Mouse (Mus musculus) retina, embryonic 14.5 days (tissue): ENCODE results near the gene Syt1.

Experiments used
- DNase-seq: peaks from one replicate; pipeline ENCODE4 v3.0.0-alpha.2; 2015; ENCODE audit warnings: low spot score

Syt1 gene

DNA sequence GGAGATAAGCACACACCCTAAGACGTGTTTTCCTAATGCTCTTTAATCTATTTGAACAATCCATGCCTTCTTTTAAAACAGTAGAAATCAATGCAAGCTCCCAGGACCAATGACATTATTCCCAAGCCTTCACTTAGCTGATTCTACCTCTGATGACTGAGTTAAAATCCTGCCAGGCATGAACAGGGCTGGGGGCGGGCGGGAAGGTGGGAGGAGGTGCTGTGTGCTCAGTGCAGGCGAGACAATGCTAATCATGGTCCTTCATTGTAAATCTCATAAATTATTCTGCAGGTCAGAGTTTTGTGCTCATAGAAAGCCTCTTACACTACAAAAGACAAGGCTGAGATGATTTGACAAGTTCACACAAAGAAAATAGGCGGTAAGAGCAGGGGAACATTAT, 366.9 kb downstream of the Syt1 start:
- DNase-seq = no peak

DNA sequence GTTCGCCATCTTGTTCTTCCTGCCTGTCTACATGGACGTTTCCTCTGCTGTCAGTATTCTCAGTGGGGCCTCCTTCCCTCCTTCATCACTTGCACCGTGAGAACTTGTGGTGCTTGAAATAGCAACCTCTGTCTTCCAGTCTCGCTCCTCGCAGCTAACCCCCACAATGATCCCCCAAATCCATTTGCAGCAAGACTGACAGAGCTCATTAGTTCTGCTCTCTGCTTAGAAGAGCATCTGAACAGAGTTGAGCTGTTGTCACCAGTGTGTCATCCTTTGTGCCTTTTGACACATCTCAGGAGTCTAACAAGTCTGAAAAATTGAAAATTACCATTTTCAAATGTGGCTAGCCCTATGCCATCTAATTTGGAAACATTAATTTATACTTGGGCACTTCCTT, 372.7 kb downstream of the Syt1 start:
- peak; percentile 22 for DNase-seq

- DNase-seq = no peak
Observed at GRCm38 (mm10) chr10:108636086-108636485, 374.7 kb downstream of the Syt1 start.

GRCm38 (mm10) chr10:108635616-108636015, 375.2 kb downstream of the Syt1 start:
- DNase-seq = no peak

DNA sequence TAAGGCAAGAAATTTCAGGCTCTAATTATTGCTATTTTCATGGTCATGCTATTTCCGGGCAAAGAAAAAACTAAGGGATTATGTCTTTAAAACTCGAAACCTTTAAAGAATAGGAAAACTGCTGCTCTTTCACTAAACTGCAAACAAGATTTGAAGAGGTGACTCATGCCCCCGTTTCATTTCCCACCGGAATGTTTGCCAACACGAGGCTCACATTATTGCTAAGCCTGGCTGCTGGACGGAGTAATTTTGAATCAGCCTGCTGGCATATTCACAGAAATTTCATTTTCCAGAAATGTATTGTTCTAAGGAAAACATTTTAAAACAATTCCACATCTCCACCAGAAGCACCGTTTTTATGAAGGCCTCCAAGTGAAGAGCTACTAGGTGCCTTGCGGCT, 379.9 kb downstream of the Syt1 start:
- no peak for DNase-seq

GRCm38 (mm10) chr10:108626404-108626803, 384.4 kb downstream of the Syt1 start:
- DNase-seq = no peak

- DNase-seq = no peak
Observed at GRCm38 (mm10) chr10:108623002-108623401, 387.8 kb downstream of the Syt1 start.

GRCm38 (mm10) chr10:108619861-108620260, 390.9 kb downstream of the Syt1 start:
- DNase-seq = no peak

DNA sequence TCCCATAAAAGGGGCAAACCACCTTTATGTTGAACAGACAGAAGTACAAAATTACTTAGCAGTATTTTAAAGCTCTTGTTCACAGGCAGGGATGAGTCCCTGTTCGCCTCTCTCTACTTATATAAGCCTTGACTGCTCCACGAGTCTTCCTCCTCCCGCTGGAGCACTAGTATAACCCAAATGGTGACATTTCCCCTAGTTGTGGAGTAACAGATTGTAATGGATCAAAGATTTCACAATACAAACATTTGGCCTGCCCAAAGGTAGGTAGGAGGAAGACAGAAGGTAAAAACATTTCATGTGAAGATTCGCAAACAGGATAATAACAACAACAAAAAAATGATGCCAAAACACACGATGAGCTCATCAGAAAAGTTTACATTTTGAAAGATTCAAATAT, 391.6 kb downstream of the Syt1 start:
- no peak for DNase-seq

DNA sequence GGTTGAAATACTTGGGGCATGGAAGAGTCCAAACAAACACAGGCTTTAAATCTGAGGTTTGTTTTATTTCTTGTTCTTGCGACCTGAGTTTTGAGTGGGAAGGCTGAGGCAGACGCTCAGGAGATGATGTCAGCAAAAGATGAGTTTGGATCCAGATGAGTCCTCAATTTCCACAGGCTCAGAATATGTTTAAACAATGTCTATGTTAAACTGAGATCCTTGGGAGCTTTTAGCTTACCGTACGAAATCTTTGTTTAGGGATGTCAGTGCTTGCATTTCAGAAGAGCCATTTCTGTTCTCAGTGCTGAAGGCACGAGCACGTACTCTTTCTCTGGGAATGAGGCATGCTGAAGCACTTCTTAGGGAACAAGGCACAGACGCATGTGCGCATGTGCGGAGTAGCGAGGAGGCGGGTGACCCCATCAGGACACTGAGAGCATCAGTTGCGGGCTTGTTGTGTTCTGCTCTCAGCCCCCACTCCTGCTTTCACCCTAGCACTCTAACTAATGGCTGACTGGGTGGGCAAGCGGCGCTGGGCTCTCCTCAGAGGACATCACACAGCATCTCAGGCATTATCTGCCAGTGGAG, 400.6 kb downstream of the Syt1 start:
- peak; percentile 17 for DNase-seq

DNA sequence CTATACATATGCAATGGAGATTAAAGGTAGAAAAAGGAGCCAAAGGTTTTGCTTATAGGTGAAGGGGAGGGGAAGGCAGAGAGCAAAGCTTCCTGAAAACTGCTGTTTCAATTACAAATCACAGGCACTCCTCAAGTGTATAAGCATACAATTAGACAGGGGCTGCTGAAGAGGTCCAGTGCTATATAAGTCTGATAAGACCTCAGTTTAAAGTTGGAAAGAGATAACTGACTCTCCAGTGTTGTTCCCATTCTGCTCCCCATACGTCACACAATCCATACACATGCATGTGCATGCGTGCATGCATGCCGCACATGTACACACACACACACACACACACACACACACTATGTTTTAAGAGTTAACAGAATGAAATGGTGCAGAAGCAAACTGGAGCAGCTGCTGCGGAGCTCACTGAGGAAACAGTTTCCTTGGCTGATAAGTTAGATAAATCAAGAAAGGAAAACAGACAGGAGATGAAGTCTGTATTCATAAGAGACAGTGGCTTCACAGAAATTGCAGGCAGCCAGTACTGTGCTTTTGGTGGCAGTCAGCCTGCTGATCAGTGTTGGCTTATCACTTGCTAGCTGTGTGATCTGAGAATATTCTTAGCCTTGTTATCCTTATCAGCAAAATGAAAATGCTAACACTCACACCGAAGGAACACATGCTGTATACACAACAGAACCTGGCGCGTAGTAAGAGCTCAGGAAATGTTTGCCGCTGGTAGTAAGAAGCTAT, 408.9 kb downstream of the Syt1 start:
- DNase-seq = no peak

GRCm38 (mm10) chr10:108600693-108601092, 410.1 kb downstream of the Syt1 start:
- DNase-seq = no peak

DNA sequence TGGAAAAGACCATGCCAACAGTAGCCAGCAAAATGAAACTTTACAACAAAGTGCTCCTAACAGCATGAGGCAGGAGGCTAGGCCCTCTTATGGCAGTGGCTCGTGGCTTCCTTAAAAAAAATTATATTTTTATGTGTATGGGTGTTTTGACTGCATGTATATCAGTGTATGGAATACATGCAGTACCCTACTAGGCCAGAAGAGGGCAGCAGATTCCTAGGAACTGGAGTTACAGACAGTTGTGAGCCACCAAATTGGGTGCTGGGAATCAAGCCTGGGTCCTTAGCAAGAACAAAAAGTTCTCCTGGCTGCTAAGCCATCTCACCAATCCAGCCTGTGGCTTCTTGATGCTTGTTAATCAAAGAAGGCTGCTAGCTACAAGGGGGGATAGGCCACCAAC, 413.4 kb downstream of the Syt1 start:
- no peak for DNase-seq

DNA sequence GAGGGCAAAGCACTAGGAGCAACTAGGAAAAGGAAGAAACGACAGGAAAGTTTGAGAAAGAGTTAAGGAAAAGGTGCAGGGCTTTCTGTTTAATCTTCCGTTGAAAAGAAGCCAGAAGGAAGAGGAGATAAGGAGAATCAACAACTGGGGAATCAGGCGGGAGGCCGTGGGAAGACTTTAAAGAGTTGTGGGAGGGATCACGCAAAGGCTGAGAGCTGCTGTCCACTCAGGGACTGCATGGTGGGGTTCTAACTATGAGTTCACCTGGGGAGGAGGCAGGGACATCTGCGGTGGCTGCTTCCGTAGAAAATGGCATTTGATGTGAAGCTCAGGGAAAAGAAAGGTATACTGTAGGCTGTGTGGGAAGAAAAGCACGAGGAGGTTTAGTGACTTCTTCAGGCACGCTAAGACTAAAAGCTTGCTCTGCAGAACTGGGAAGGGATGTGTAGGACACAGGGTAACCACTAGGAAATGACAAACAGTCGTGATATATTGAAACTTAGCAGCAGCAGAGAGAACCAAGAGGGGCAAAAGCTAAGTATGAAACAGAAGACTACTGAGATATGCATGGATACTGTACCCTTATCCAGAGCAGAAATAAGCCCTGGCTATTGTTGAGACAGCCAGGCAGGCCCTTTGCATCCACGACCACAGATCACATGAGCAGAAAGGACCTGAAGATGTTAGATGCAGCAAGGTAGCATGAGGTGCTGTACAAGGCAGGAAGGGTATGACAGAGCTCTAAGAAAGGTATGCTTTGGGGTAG, 414.4 kb downstream of the Syt1 start:
- no peak for DNase-seq

GRCm38 (mm10) chr10:108589355-108589754, 421.4 kb downstream of the Syt1 start:
- DNase-seq = no peak

GRCm38 (mm10) chr10:108588924-108589323, 421.9 kb downstream of the Syt1 start:
- DNase-seq = no peak

DNA sequence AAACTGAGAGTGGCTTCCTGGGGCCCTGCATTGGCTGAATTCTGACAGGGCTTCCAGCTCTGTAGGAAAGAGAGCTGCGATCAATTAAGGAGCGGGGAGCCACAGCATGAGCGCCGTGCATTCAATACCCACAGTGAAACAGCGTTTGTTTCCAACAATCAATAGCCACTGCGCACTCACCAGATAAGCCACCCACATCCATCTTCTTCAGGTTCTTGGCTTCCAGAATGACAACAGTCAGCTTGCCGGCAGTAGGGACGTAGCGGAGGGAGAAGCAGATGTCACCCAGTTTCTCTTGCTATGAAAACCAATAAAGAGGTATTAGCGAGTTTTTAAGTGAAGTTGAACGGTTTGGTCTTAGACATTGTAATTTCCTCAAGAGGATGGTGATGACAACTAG, 427.1 kb downstream of the Syt1 start:
- DNase-seq = peak; percentile 33

GRCm38 (mm10) chr10:108582397-108582730, 428.4 kb downstream of the Syt1 start:
- DNase-seq = no peak

DNA sequence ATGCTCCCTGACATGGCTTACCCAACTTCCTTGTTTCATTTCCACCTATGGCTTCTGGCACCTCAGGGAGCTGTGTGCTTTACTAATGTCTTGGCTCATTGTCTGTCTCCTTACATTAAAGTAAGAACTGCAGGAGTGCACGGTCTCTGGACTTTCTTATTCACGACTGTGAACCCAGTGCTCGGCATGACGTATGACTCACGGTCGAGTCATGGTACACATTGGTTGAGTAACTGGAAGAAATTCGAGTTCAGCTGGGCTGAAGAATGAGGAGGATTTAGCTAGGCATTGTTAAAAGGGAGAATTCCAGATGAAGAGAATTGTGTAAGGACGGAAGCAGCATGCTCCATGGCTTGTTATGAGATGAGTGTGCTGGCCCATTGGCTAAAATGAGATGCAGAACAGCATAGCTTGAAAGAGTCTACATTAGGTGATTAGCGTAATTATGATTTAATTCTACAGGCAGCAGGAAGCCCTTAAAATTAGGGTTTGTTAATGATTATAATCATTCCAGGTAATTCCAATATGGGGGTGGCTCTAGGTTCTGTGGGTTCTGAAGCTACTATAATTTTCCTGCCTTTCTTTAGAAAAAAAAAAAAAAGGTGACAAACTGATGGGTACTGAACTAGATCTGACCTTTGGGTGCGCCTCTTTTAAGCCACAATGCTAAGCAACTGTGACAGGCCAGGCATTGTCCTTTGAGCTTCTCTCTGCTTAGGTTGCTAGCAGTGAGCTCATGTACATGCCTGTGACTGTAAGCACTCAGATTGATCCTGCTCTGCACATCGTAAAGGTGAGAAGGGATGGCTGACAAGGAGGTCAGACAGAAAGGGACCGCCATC, 429.0 kb downstream of the Syt1 start:
- DNase-seq = peak; percentile 47

DNA sequence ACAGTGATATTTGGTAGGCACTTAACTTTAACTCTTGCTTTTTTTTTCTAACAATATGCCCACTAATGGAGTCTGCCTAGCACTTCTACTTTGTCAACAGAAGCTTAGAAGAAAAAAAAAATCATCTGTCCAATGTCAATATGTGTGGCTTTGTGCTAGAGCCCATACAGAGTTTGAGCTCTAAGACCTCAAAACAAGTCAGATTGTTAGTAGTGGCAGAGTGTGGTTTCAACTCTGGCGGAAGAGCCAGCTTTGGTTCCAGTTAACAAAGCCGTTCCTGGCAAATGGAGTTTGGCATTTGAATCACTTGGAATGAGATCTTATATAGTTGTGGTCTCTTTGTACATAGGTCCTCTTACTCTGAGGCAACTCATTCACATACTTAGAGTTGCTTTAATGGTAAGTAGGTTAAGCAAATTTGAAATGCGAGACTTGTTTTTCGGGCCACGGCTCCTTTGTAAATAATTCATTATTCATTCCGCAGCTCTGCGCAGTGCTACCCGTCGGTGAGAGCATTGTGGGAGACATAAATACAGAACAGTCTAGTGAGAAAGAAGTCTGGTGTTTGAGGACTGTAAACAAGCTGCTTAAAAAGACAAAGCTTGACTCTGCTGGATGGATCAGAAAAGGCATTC, 429.9 kb downstream of the Syt1 start:
- DNase-seq = no peak

DNA sequence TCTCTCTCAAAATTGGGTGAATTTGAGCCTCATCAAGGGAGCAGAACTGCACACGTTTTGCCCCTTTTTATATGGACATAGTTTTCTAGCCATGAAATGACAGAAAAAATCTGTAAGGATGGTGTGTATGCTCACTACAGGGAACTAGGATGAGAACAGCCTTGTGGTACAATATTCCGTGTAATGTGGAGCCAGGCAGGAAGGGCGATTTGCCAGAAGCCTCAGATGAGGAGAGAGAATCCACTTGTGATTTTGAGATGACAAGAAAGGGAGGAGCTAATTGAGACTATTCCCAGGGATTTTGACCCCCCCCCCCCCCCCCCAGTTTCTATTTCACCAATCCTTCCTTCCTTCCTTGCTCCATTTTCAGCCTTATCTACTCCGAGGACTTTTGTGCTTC, 431.4 kb downstream of the Syt1 start:
- DNase-seq = no peak

DNA sequence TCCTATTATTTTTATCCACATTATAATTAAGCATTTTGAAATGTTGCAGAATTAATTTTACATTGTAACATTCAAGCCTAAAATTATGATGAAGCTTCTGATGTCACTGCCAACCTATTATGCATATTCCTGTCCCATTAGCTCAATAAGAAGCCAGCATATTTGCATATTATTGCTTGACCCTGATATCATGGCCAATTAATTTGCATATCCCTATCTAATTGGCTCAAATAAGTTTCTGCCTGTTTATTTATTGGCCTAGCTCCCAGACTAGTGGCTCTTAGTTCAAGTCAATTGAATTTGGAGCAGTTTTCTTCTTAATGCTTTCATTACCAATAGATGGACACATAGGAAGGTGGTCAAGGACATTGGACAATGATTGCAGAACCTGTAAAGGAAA, 433.2 kb downstream of the Syt1 start:
- DNase-seq = no peak
